Mouse (Mus musculus): ENCODE results near the gene Trim8. TPM values are rescaled to one million over a fixed set of nuclear protein-coding genes. Genes with fewer than 3 reads are reported as not detected.

Gene Trim8
- polyA plus RNA-seq, 1 experiment from 2014 or later: 14.2 TPM

DNA sequence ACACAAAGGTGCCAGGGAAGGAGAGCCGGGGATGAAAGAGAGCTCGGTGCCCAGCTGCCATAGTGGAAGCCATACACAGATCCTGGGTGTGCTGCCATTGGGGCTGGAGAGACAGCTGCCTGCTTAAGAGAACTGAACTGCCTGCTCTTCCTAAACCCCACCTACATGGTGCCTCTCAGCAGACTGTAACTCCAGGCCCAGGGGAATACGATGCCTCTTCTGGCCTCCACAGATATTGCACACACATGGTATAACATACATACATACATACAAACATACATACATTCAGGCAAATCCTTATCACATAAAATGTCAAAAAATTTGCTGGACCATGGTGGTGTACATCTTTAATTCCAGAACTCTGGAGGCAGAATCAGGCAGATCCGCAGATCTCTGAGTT, 38.1 kb upstream of the Trim8 start:
- no peak for ATAC-seq (ENCODE audit: low FRiP score, low read depth)
- Histone ChIP-seq H3K9me3 (no peaks in the 10 kb centered on the region; the same call in 1 of the 2 replicates), H3K4me2 (replicated peaks) (no peak overlapping the region), H3K36me3 (peaks cover 59% of the 10 kb centered on the region), H3K27ac (no peak overlapping the region), H3K9ac (no peak overlapping the region), H3K4me1 (no peaks in the 10 kb centered on the region), H3K4me3 (no peak overlapping the region), H3K27me3 (no peaks in the 10 kb centered on the region)
- WGBS: 98% methylated on average over 4 of the region's 4 CpGs

DNA sequence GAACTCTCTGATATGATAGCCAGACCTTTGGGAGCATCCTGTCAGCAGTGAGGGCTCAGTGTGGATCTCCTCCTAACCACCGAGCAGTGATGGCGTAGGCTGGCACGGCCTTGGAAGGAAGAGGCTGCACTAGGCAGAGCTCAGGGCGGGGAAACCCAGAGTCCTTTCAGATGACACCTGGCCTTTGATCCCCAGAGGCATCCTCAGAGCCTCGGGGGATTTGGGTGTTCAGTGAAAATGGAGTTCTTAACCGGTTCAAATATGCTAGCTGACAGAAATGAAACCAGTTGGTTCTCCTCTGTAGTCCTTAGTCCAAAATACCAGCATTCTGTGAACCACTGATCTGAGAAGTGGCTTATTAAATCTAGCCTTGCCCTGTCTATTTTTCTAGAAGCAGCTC, 35.3 kb upstream of the Trim8 start:
- no peak overlapping the region for H3K4me3 ChIP-seq
- H3K9me3 ChIP-seq: no peaks in the 10 kb centered on the region; the same call in 1 of the 2 replicates
- no peak overlapping the region for H3K4me2 ChIP-seq (replicated peaks)
- H3K27ac ChIP-seq: no peak overlapping the region
- WGBS: 81% methylated on average over 6 of the region's 6 CpGs
- peaks cover 15% of the 10 kb centered on the region for H3K4me1 ChIP-seq
- H3K36me3 ChIP-seq: peaks cover 46% of the 10 kb centered on the region
- no peaks in the 10 kb centered on the region for H3K27me3 ChIP-seq
- no peak for ATAC-seq (ENCODE audit: low FRiP score, low read depth)
- no peak overlapping the region for H3K9ac ChIP-seq

DNA sequence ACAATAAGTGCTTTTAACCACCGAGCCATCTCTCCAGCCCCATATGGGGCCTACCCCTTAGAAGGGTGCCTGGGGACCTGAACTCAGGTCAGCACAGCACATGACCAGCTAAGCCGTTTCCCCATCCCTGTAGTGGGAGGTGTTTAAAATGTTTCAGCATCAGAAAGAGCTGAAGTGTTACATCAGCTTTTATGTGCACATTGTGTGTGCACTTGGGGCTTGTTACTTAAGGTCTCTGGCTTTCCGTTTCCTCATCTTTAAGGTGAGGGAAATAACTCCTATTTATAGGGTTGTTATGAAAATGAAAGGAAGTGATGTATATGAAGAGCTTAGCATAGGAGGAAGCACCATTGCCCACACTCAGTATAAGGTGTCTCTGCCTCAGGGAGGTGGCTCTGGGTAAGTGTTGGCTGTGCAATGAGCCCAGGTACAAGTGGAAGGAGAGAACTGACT, 34.4 kb upstream of the Trim8 start:
- no peak overlapping the region for H3K27ac ChIP-seq
- no peak overlapping the region for H3K4me2 ChIP-seq (replicated peaks)
- no peaks in the 10 kb centered on the region for H3K27me3 ChIP-seq
- no peak overlapping the region for H3K4me3 ChIP-seq
- 59% methylated on average over 3 of the region's 3 CpGs for WGBS
- H3K4me1 ChIP-seq: peaks cover 24% of the 10 kb centered on the region
- H3K9me3 ChIP-seq: no peaks in the 10 kb centered on the region; the same call in 1 of the 2 replicates
- no peak for ATAC-seq (ENCODE audit: low FRiP score, low read depth)
- H3K36me3 ChIP-seq: peaks cover 38% of the 10 kb centered on the region
- H3K9ac ChIP-seq: no peak overlapping the region

DNA sequence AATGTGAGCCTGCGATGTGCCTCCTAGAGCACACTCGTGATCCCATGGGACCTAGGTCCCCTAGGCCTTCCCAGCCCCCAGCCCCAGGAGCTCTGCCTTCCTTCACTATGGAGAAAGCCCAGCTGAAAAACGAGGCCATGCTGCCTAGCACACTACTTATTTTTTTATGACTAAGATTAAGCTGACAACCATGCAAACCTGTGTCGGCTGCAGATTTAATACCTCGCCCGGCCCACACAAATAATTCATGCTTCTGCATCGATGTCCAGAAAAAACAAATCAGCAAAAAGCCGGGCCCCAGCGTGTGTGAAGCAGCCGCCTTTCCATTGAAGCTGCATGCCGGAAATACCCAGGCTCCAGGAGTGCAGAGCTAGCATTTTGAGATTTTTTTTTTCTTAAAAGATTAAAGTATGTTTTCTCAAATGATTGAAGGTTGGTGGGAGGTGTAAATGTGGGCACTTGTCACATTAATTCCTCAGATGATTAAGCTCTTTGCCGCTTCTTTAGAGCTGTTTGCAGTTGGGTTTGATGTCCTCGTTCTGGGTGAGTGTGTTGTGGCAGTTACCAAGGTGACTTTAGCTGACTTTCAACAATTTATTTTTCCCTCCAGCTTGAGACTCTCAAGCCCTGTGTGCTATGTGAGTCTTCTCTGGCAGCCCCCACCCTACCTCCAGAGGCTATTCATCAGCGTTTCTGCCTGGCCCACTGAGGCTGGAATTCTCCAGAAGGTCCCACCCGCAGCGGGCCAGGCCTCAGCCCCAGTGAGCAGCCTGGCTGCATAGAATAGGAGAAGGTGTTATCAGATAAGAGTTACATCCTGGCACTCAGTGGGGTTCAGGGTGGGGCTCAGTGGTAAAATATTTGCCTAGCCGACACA, 30.9 kb upstream of the Trim8 start:
- ATAC-seq (ENCODE audit: low FRiP score, low read depth): no peak
- 0 out of 2 replicates have a peak overlapping the region, but pooled peaks have one; percentile 9 for H3K9ac ChIP-seq
- H3K4me2 ChIP-seq (replicated peaks): no peak overlapping the region
- H3K4me3 ChIP-seq: no peak overlapping the region
- peaks cover 26% of the 10 kb centered on the region for H3K4me1 ChIP-seq
- WGBS: 34% methylated on average over 17 of the region's 17 CpGs
- no peaks in the 10 kb centered on the region for H3K27me3 ChIP-seq
- H3K36me3 ChIP-seq: peaks cover 47% of the 10 kb centered on the region
- peak overlapping the region; percentile 52; the same call in 1 of the 2 replicates for H3K27ac ChIP-seq
- no peaks in the 10 kb centered on the region for H3K9me3 ChIP-seq

GRCm38 (mm10) chr19:46471324-46472093, 30.0 kb upstream of the Trim8 start:
- peak overlapping the region; percentile 9; the same call in 1 of the 2 replicates for H3K9ac ChIP-seq
- peaks cover 26% of the 10 kb centered on the region for H3K4me1 ChIP-seq
- ATAC-seq (ENCODE audit: low FRiP score, low read depth): no peak
- no peak overlapping the region for H3K4me2 ChIP-seq (replicated peaks)
- H3K27ac ChIP-seq: peak overlapping the region; percentile 33; the same call in 1 of the 2 replicates
- no peaks in the 10 kb centered on the region for H3K9me3 ChIP-seq
- no peak overlapping the region for H3K4me3 ChIP-seq
- peaks cover 50% of the 10 kb centered on the region for H3K36me3 ChIP-seq
- 16% methylated on average over 10 of the region's 10 CpGs for WGBS
- H3K27me3 ChIP-seq: no peaks in the 10 kb centered on the region

- Histone ChIP-seq H3K4me1 (peaks cover 35% of the 10 kb centered on the region), H3K4me3 (no peak overlapping the region), H3K27ac (no peak overlapping the region), H3K4me2 (replicated peaks) (no peak overlapping the region), H3K9ac (no peak overlapping the region), H3K9me3 (no peaks in the 10 kb centered on the region), H3K27me3 (no peaks in the 10 kb centered on the region), H3K36me3 (peaks cover 74% of the 10 kb centered on the region)
- ATAC-seq (ENCODE audit: low FRiP score, low read depth): no peak
- 32% methylated on average over 10 of the region's 10 CpGs for WGBS
Measured at GRCm38 (mm10) chr19:46477432-46477845, 24.1 kb upstream of the Trim8 start.

DNA sequence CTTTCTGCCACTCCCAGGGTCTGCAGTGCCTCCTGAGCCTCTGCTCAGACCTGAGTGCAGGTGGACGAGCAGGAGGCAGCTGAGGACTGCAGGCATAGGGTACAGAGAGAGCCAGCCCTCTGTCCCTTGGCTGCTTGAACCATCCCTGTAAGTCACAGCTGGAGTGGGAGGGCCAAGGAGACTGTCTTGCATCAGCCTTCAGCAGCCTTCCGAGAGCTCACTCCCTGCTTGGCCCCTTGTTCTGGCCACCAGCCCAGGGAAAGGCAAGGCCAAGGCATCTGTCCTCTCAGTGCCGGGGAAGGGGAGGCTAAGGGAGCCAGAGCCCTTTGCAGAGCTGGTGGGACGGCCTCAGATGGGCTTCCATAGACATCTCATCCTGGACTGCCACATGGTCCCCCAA, 23.3 kb upstream of the Trim8 start:
- Histone ChIP-seq H3K9me3 (no peaks in the 10 kb centered on the region), H3K4me2 (replicated peaks) (no peak overlapping the region), H3K4me3 (no peak overlapping the region), H3K27me3 (no peaks in the 10 kb centered on the region), H3K9ac (no peak overlapping the region), H3K36me3 (peaks cover 72% of the 10 kb centered on the region), H3K4me1 (peaks cover 35% of the 10 kb centered on the region), H3K27ac (no peak overlapping the region)
- WGBS: 91% methylated on average over 4 of the region's 4 CpGs
- ATAC-seq (ENCODE audit: low FRiP score, low read depth): no peak

GRCm38 (mm10) chr19:46478826-46479225, 22.7 kb upstream of the Trim8 start:
- Histone ChIP-seq H3K4me2 (replicated peaks) (no peak overlapping the region), H3K27me3 (no peaks in the 10 kb centered on the region), H3K9me3 (no peaks in the 10 kb centered on the region), H3K4me3 (no peak overlapping the region), H3K9ac (peak overlapping the region; percentile 9; the same call in 1 of the 2 replicates), H3K4me1 (peaks cover 35% of the 10 kb centered on the region), H3K27ac (peak overlapping the region; percentile 52; the same call in 1 of the 2 replicates), H3K36me3 (peaks cover 69% of the 10 kb centered on the region)
- 62% methylated on average over 5 of the region's 5 CpGs for WGBS
- no peak for ATAC-seq (ENCODE audit: low FRiP score, low read depth)

- Histone ChIP-seq H3K4me1 (peaks cover 35% of the 10 kb centered on the region), H3K36me3 (peaks cover 69% of the 10 kb centered on the region), H3K4me2 (replicated peaks) (no peak overlapping the region), H3K9ac (peak overlapping the region; percentile 9; the same call in 1 of the 2 replicates), H3K9me3 (no peaks in the 10 kb centered on the region), H3K27ac (peak overlapping the region; percentile 52; the same call in 1 of the 2 replicates), H3K4me3 (no peak overlapping the region), H3K27me3 (no peaks in the 10 kb centered on the region)
- no peak for ATAC-seq (ENCODE audit: low FRiP score, low read depth)
- WGBS: 64% methylated on average over 21 of the region's 21 CpGs
Measured at GRCm38 (mm10) chr19:46479306-46480075, 22.0 kb upstream of the Trim8 start.

DNA sequence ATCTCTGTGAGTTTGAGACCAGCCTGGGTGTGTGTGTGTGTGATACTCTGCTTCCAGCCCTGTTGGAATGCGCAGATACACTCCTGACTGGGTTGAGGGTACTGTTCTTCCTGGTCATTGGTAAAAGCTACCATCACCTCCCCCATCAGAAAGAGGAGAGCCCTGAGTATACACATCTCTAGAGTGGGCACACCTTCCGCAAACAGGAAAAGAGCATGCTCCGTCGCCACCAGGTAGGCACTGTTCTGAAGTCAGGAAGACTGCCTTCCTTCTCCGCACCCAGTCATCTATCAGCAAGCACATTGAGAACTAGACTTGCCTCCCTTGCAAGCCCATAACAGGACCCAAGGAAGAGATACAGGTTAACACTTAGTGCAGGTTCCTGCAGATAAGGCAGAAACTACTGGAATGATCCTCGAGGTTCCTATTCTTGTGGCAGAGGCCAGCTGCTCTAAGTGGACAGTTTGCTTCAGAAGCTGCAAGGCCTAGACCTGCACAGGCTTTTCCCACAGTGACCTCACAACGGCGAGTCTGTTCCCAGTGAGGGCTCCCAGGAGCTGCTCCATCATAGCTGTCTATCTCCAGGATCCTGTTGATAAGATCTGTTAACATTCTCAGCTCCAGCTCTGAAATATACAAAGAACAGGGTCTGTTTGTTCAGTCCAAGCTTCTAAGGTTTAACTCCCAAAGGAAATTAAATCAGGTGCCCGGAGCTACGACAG, 20.7 kb upstream of the Trim8 start:
- no peak for ATAC-seq (ENCODE audit: low FRiP score, low read depth)
- no peaks in the 10 kb centered on the region for H3K9me3 ChIP-seq
- H3K4me3 ChIP-seq: no peak overlapping the region
- H3K27ac ChIP-seq: no peak overlapping the region
- 70% methylated on average over 10 of the region's 10 CpGs for WGBS
- 0 out of 2 replicates have a peak overlapping the region, but pooled peaks have one; percentile 1 for H3K9ac ChIP-seq
- H3K36me3 ChIP-seq: peaks cover 69% of the 10 kb centered on the region
- no peaks in the 10 kb centered on the region for H3K27me3 ChIP-seq
- H3K4me1 ChIP-seq: peaks cover 35% of the 10 kb centered on the region
- no peak overlapping the region for H3K4me2 ChIP-seq (replicated peaks)

DNA sequence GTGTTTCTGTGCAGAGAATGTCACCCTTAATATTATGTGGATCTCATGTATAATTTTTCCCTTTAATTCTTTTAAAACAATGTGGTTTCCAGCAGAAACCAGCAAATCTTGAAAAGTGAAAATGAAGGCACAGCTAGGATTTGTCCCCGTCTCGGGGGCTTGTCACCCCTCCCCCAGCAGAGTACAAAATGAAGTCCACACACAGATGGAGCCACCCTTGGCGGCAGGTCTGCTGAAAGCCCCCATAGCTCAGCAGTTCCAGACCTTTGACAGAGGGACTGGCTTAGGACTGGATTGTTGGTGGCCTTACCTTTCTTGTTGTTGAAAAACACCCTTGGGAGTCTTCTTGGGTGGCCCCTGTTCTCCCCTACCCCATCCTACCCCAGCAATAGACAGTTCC, 20.1 kb upstream of the Trim8 start:
- no peak for ATAC-seq (ENCODE audit: low FRiP score, low read depth)
- no peaks in the 10 kb centered on the region for H3K27me3 ChIP-seq
- no peak overlapping the region for H3K9ac ChIP-seq
- H3K27ac ChIP-seq: no peak overlapping the region
- H3K4me2 ChIP-seq (replicated peaks): no peak overlapping the region
- H3K4me3 ChIP-seq: no peak overlapping the region
- H3K9me3 ChIP-seq: no peaks in the 10 kb centered on the region
- WGBS: 36% methylated on average over 3 of the region's 3 CpGs
- H3K36me3 ChIP-seq: peaks cover 72% of the 10 kb centered on the region
- H3K4me1 ChIP-seq: peaks cover 35% of the 10 kb centered on the region

Data from limb, embryonic 13.5 days (tissue).